Mouse (Mus musculus) MEL-GATA-1-ER (cell line): Measurements from ENCODE around the gene Zan.
A peak's percentile ranks its signal among the peaks of the same experiment; 100 is the strongest.

Source experiments
- DNase-seq: peaks from one replicate; pipeline ENCODE4 v3.0.0-alpha.2; 2012; ENCODE audit warnings: low read depth; ENCODE audit errors: extremely low read depth

Gene Zan

DNA sequence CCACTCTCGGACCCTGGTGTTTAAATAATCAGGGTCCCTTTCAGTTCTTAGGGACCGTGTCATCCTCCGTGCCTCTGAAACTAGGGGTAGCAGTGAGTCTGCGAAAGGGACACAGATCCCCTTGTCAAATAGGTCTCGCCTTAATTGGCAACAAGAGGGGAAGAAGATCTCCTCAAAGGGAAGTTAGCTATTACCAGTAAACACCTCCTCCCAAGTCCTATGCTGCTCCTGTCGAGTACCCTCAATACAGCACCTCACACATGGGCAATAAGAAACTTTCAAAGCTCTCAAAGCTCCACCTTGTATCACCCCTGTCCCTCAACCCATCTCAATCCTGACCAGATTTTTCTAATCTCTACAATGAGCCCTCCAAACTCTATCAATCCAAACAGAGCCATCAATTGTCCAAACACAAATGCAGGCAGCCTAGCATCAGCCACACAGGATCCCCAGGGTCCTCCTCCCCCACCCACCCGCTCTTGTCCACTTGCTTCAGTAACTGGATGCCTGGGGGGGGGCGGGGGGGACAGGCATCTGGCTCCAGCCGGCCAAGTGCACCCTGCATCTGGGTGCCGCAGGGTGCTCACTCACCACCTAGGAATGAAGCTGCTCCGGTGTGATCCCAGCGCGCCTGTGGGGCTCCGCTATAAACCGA, 143.9 kb downstream of the Zan start:
- peak; percentile 21 for DNase-seq

DNA sequence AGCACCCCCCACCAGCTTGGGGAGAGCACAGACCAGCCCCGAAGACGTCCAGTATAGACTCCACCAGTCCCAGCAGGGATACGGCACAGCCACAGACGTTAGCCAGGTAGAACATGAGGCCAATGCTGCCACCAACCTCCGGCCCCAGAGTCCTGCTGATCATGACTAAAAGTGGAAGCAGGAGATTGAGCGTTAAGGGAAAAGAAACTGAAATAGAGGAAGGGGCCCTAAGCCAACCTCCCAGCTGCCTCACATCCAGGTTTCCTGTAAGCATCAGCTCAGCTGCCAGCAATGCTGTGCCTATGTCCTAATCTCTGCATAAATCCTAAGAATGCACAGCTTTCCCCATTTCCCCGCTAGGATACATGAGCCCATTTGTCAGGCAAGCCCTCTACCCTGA, 146.0 kb downstream of the Zan start:
- no peak for DNase-seq
